ENCODE assay signal across 13 mouse cellular contexts in the genomic region with DNA sequence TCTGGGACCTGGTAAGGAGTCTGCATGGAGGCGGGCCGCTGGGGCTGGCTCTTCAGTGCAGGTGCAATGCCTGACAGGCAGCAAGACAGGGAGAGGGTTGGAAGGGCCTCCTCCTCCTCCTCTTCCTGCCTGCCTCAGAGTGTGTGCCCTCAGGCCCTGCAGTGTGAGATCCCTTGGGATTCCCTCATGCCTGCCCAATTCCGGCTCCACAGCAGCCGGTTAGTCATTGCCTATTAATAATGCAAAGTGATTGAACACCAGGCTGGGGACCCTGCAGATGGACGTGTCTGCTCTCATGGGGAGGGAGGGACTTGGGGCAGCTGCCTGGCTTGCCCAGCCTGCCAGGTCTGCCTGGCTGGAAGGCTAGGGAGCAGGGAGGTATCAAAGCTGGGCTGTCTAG. TPM values are rescaled to one million over a fixed set of nuclear protein-coding genes. Genes with fewer than 3 reads are reported as not detected.
DNase-seq lines count a peak whose midpoint lies in the region; ATAC-seq and TF ChIP-seq lines count a peak whose summit lies in the region.
"Had no signal": no experiment of that assay in that cellular context is flagged by ENCODE, and none has a peak within 500 bp of the region (broad histone marks: within the 10 kb centered on the region; RNA-seq: fewer than 3 reads in every experiment).

No protein-coding gene starts in this region.

- DNase-seq in cerebellum, adult 2 months = no peak
- no peak for DNase-seq in cerebellum, postnatal 14 days
- DNase-seq in MN1 (ENCODE audit: low spot score) = peak; percentile 84
- DNase-seq in forebrain, postnatal 0 days = no peak
- DNase-seq in heart, embryonic 10.5 days (ENCODE audit: low spot score) = no peak
- no peak for DNase-seq in ovary, postnatal 14 days (ENCODE audit: low spot score)
- no peak for DNase-seq in left cerebral cortex, postnatal 25 days (ENCODE audit: low spot score in 2 of 2)
- DNase-seq: B cell, adult 2 months; liver, postnatal 0 days had no signal

- ATAC-seq in forebrain, postnatal 0 days = peak; percentile 53
- peak; percentile 57; the same call in 1 of the 2 replicates for ATAC-seq in midbrain, embryonic 16.5 days
- ATAC-seq: intestine, embryonic 15.5 days; liver, postnatal 0 days had no signal

- no peak for TF ChIP-seq POLR2A in cerebellum, adult 2 months (IDR thresholded peaks at IDR 0.05; ENCODE audit: borderline replicate concordance, insufficient read depth, low read length)

- H3K4me2 ChIP-seq in forebrain, postnatal 0 days (ENCODE audit: low read depth) = no peak overlapping the region
- H3K4me2 ChIP-seq in midbrain, embryonic 16.5 days (ENCODE audit: low read length) = no peak overlapping the region
- H3K4me2 ChIP-seq: intestine, embryonic 15.5 days had no signal

- no peak for TF ChIP-seq CTCF in cerebellum, adult 2 months (IDR thresholded peaks at IDR 0.05; ENCODE audit: borderline replicate concordance, insufficient read depth, low read depth, low read length)
- TF ChIP-seq CTCF in forebrain, postnatal 0 days (IDR thresholded peaks at IDR 0.05; ENCODE audit: low read depth) = no peak

- H3K36me3 ChIP-seq in forebrain, postnatal 0 days (ENCODE audit: insufficient read depth) = peaks cover 4% of the 10 kb centered on the region
- peaks cover 6% of the 10 kb centered on the region; the same call in 1 of the 2 replicates for H3K36me3 ChIP-seq in midbrain, embryonic 16.5 days (ENCODE audit: control insufficient read depth, insufficient read depth, low read length)
- H3K36me3 ChIP-seq in heart, embryonic 10.5 days = no peaks in the 10 kb centered on the region
- H3K36me3 ChIP-seq: intestine, embryonic 15.5 days had no signal

- 13% methylated on average over 5 of the region's 5 CpGs for WGBS in cerebellum, adult 2 months
- 29% methylated on average over 5 of the region's 5 CpGs for WGBS in forebrain, postnatal 0 days
- 21% methylated on average over 5 of the region's 5 CpGs for WGBS in midbrain, embryonic 16.5 days
- 49% methylated on average over 5 of the region's 5 CpGs for WGBS in heart, embryonic 10.5 days

- peaks cover 22% of the 10 kb centered on the region for H3K4me1 ChIP-seq in cerebellum, adult 2 months (ENCODE audit: control insufficient read depth, insufficient read depth, low read length)
- peaks cover 3% of the 10 kb centered on the region; the same call in 1 of the 2 replicates for H3K4me1 ChIP-seq in forebrain, postnatal 0 days (ENCODE audit: insufficient read depth)
- H3K4me1 ChIP-seq in midbrain, embryonic 16.5 days (ENCODE audit: control insufficient read depth, insufficient read depth, low read length) = peaks cover 23% of the 10 kb centered on the region
- H3K4me1 ChIP-seq in heart, embryonic 10.5 days = peaks cover 25% of the 10 kb centered on the region; the same call in 1 of the 2 replicates

- no peaks in the 10 kb centered on the region for H3K9me3 ChIP-seq in forebrain, postnatal 0 days (ENCODE audit: low read length)
- H3K9me3 ChIP-seq in midbrain, embryonic 16.5 days (replicated peaks; ENCODE audit: control insufficient read depth, low read length, poor library complexity, severe bottlenecking) = no peaks in the 10 kb centered on the region
- H3K9me3 ChIP-seq in heart, embryonic 10.5 days = no peaks in the 10 kb centered on the region
- H3K9me3 ChIP-seq: intestine, embryonic 15.5 days had no signal

- H3K27me3 ChIP-seq in cerebellum, adult 2 months (ENCODE audit: control insufficient read depth, insufficient read depth, low read length) = no peaks in the 10 kb centered on the region
- H3K27me3 ChIP-seq in forebrain, postnatal 0 days (ENCODE audit: insufficient read depth, low read length) = no peaks in the 10 kb centered on the region
- no peaks in the 10 kb centered on the region for H3K27me3 ChIP-seq in midbrain, embryonic 16.5 days (ENCODE audit: control insufficient read depth, insufficient read depth, low read depth, low read length)
- peaks cover 36% of the 10 kb centered on the region for H3K27me3 ChIP-seq in heart, embryonic 10.5 days (ENCODE audit: insufficient read depth, poor library complexity, severe bottlenecking)
- H3K27me3 ChIP-seq: intestine, embryonic 15.5 days had no signal

- no peak overlapping the region for H3K9ac ChIP-seq in forebrain, postnatal 0 days
- no peak overlapping the region for H3K9ac ChIP-seq in midbrain, embryonic 16.5 days (ENCODE audit: low read depth, low read length)
- H3K9ac ChIP-seq: intestine, embryonic 15.5 days; liver, postnatal 0 days had no signal

- intact Hi-C loops in left cerebral cortex, postnatal 25 days (cut with DNase I) = loop anchor here (2.0 kb wide), 1 partner anchor 46 kb away; a partner anchor contains a TSS

- no peak overlapping the region for H3K4me3 ChIP-seq in cerebellum, adult 2 months (replicated peaks; ENCODE audit: insufficient read depth, low read depth, low read length)
- H3K4me3 ChIP-seq in forebrain, postnatal 0 days (ENCODE audit: low read depth, low read length) = no peak overlapping the region
- H3K4me3 ChIP-seq in midbrain, embryonic 16.5 days (ENCODE audit: low read depth, low read length) = no peak overlapping the region
- no peak overlapping the region for H3K4me3 ChIP-seq in heart, embryonic 10.5 days
- H3K4me3 ChIP-seq: erythroblast, embryonic 14.5 days; intestine, embryonic 15.5 days had no signal

- H3K27ac ChIP-seq in cerebellum, adult 2 months (ENCODE audit: insufficient read depth, low read length) = peak overlapping the region; percentile 34; the same call in 1 of the 2 replicates
- H3K27ac ChIP-seq in forebrain, postnatal 0 days (ENCODE audit: low read depth, low read length) = peak overlapping the region; percentile 50
- peak overlapping the region; percentile 71 for H3K27ac ChIP-seq in midbrain, embryonic 16.5 days (ENCODE audit: low read length)
- no peak overlapping the region for H3K27ac ChIP-seq in heart, embryonic 10.5 days
- H3K27ac ChIP-seq: intestine, embryonic 15.5 days had no signal

RNA-seq across cellular contexts. Expression of a gene that starts 46.6 kb away (rescaled TPM):
- polyA plus RNA-seq in cerebellum, adult 2 months (2012; rRNA removed) = 420 and 504 TPM in 2 replicates
- total RNA-seq in forebrain, postnatal 0 days (2014; rRNA removed) = 213 and 256 TPM in 2 replicates
- 45.1 and 49.4 TPM in 2 replicates for polyA plus RNA-seq in forebrain, postnatal 0 days (2015; fragmentation: Nextera tagmentation; extraction: Ambion mirVana)
- polyA plus RNA-seq in midbrain, embryonic 16.5 days (2015; fragmentation: Nextera tagmentation; extraction: Ambion mirVana) = 30.4 and 37.5 TPM in 2 replicates
- 0.10 and 1.1 TPM in 2 replicates for polyA plus RNA-seq in heart, embryonic 10.5 days (2016; fragmentation: Nextera tagmentation; extraction: Ambion mirVana)
- 100 to 1,000 TPM; 627 to 654 TPM for total RNA-seq in left cerebral cortex, postnatal 25 days (2021)
- total RNA-seq: monocyte, adult 5-6 weeks had no signal

Comparison
In these comparisons a context has a peak if more than half of its experiments do, and no peak if none do; other contexts are left out.
1. RNA of a gene that starts 46.6 kb away (polyA plus RNA-seq): 420 to 504 TPM in cerebellum, adult 2 months, 45.1 to 49.4 TPM in forebrain, postnatal 0 days and 30.4 to 37.5 TPM in midbrain, embryonic 16.5 days; 0.10 to 1.1 TPM in heart, embryonic 10.5 days; every median in the first group is over 10 times any median in the second.